Mouse (Mus musculus) left cerebral cortex, postnatal 4 days (tissue): ENCODE measurements around the gene Krt33b. TPM values are rescaled to one million over a fixed set of nuclear protein-coding genes. Genes with fewer than 3 reads are reported as not detected.

Experiments used
- DNase-seq: peaks from one replicate; pipeline ENCODE4 v3.0.0-alpha.2; 2022
- intact Hi-C: fragments of 180-260 bp; cut with DNase I; formaldehyde crosslinking; loops from one replicate; pipeline ENCODE4 v1.15.1; 2025
- total RNA-seq, 2 experiments: library from RNA; stranded (reverse); gene quantifications; 2 replicates each; pipeline ENCODE4 v1.2.3; 2021

The Krt33b gene
- total RNA-seq, 2 experiments from 2014 or later, result not detected

- no peak for DNase-seq
These were observed 35.9 kb downstream of the Krt33b start, which contains the start of gene Krtap17-1 for GRCm38 (mm10) chr11:99993620-99994383. Krtap17-1 (minus strand) TSS chr11:99993994.

DNA sequence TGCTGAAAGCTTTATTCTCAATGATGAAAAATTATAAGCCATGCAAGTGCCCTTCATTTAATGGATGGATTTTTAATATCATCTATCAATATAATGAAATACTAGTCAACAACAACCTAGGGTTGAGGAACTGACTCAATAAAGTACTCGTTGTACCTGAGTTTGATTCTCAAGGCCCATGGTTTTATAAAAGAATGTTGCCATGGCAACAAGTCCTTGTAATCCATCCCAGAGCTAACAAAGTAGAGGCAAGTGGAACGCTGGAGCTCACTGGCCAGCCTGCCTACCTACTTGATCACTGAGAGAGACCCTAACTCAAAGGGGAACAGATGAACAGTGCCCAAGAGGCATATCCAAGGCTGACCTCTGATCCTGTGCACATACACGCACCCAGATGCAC, 39.1 kb downstream of the Krt33b start:
- no peak for DNase-seq
- intact Hi-C loops, result no loop called here

More at GRCm38 (mm10) chr11:99993620-99994383, 35.9 kb downstream of the Krt33b start, which contains the start of gene Krtap17-1:
- intact Hi-C loops, result no loop called here

- DNase-seq, result no peak
- intact Hi-C loops, result no loop called here
These were observed 39.7 kb downstream of the Krt33b start for GRCm38 (mm10) chr11:99989881-99990405.

- intact Hi-C loops, result no loop called here
- no peak for DNase-seq
These were observed 41.1 kb downstream of the Krt33b start for GRCm38 (mm10) chr11:99988530-99988929.

DNA sequence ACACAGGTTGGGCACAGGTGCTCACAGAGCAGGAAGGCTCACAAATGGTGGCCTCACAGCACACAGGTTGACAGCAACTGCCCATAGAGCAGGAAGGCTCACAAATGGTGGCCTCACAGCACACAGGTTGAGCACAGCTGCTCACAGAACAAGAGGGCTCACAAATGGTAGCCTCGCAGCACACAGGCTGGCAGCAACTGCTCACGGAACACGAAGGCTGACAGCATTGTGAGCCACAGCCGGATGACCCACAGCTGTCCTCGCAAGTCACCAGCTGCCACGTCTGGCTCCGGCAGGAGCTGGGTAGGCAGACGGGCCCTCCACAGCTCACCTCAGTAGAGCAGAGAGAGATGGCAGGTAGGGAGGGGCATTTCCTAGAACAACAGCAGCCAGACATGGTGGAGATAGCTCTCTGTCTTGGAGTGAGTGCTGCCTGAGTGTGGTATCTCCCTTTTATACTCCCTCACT, 43.5 kb downstream of the Krt33b start, which contains the start of gene Krtap16-1:
Gene Krtap16-1, minus strand, starts transcription at position 418 of the 468 bp plus-strand sequence.
- no peak for DNase-seq
- intact Hi-C loops, result no loop called here

GRCm38 (mm10) chr11:99985291-99986092, 44.2 kb downstream of the Krt33b start:
- peak; percentile 67 for DNase-seq
- intact Hi-C loops, result no loop called here

DNA sequence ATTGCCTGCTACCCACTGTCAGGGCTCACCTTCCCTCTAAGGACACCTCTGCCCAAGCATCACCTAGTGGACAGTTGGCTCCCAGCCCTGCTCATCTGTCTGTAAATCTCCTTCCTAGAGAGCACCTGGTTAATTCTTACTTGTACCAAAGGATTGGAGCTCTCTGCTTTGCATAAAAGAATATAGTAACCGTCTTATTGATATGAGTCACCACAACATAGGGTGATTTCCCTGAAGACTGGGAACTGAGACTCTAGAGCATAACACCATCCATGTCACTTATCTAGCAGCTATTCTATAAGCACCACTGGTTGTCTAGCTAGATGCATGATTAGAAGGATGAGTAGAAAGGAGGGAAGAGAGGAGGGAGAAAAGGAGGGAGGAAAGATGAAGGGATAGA, 46.2 kb downstream of the Krt33b start:
- DNase-seq, result no peak
- intact Hi-C loops, result no loop called here

GRCm38 (mm10) chr11:99982731-99983130, 46.9 kb downstream of the Krt33b start:
- no peak for DNase-seq
- intact Hi-C loops, result no loop called here

DNA sequence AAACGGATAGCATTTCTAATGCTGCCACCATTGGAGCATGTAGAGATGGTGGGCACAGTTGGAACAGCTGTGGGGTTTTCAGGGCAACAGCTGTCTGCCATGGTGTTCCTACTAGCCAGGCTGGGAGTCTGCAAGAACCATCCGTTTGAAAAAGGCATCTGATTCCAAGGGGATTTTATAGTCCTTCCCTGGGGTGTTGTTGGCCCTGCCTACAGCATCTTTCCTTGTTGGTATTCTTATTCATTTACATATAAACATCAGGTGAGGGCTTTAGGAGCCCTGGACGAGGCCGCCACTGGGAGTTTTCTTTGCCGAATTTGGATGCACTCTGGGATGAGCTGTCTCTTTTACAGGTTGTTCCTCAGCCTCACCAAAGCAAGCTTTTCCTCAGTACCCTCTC, 50.7 kb downstream of the Krt33b start, which contains the start of gene Krtap29-1:
Gene Krtap29-1, minus strand, starts transcription at position 101 of the 400 bp plus-strand sequence.
- DNase-seq, result no peak
- intact Hi-C loops, result no loop called here

Other genes starting within 250 kb of the Krt33b start
- not detected for gene Krtap4-8, start 249.2 kb downstream of the Krt33b start, total RNA-seq
- not detected for gene Krtap4-9, start 244.7 kb downstream of the Krt33b start, total RNA-seq
- not detected for gene Gm11596, start 236.4 kb downstream of the Krt33b start, total RNA-seq
- not detected for gene Gm11569, start 230.9 kb downstream of the Krt33b start, total RNA-seq
- gene Gm11554, start 225.4 kb downstream of the Krt33b start, total RNA-seq, result not detected
- not detected for gene Krtap4-13, start 220.0 kb downstream of the Krt33b start, total RNA-seq
- not detected for gene Gm11564, start 214.2 kb downstream of the Krt33b start, total RNA-seq
- not detected for gene 2300003K06Rik, start 191.8 kb downstream of the Krt33b start, total RNA-seq
- gene Krtap4-16, start 178.3 kb downstream of the Krt33b start, total RNA-seq, result not detected
- not detected for gene Gm11568, start 172.0 kb downstream of the Krt33b start, total RNA-seq
- gene Gm11559, start 165.4 kb downstream of the Krt33b start, total RNA-seq, result not detected
- gene Krtap9-1, start 156.5 kb downstream of the Krt33b start, total RNA-seq, result not detected
- not detected for gene Gm11567, start 150.7 kb downstream of the Krt33b start, total RNA-seq
- not detected for gene Krtap31-1, start 121.9 kb downstream of the Krt33b start, total RNA-seq
- not detected for gene Gm11565, start 115.1 kb downstream of the Krt33b start, total RNA-seq
- gene Krtap31-2, start 93.6 kb downstream of the Krt33b start, total RNA-seq, result not detected
- gene Krtap9-5, start 81.4 kb downstream of the Krt33b start, total RNA-seq, result not detected
- not detected for gene Krtap29-1, start 50.8 kb downstream of the Krt33b start, total RNA-seq
- gene Krtap16-1, start 43.3 kb downstream of the Krt33b start, total RNA-seq, result not detected
- gene Krtap17-1, start 35.9 kb downstream of the Krt33b start, total RNA-seq, result not detected
- under 1 TPM in 1 of 2 experiments, not detected in 1; 0.30 TPM for gene Krt33a, start 13.7 kb downstream of the Krt33b start, total RNA-seq
- not detected for gene Krt34, start 11.7 kb upstream of the Krt33b start, total RNA-seq
- gene Krt31, start 20.7 kb upstream of the Krt33b start, total RNA-seq, result not detected
- gene Krt32, start 58.4 kb upstream of the Krt33b start, total RNA-seq, result not detected
- not detected for gene Krt35, start 66.4 kb upstream of the Krt33b start, total RNA-seq
- not detected for gene Krt36, start 75.8 kb upstream of the Krt33b start, total RNA-seq
- gene Krt13, start 91.7 kb upstream of the Krt33b start, total RNA-seq, result not detected
- gene Krt15, start 106.1 kb upstream of the Krt33b start, total RNA-seq, result not detected
- gene Krt19, start 118.8 kb upstream of the Krt33b start, total RNA-seq, result 1 to 10 TPM; 1.2 to 1.5 TPM
- under 1 TPM; 0.52 to 0.56 TPM for gene Krt9, start 163.4 kb upstream of the Krt33b start, total RNA-seq
- gene Krt14, start 177.7 kb upstream of the Krt33b start, total RNA-seq, result under 1 TPM in 1 of 2 experiments, not detected in 1; 0.32 TPM
- not detected for gene Krt16, start 219.0 kb upstream of the Krt33b start, total RNA-seq
- gene Krt17, start 231.2 kb upstream of the Krt33b start, total RNA-seq, result not detected
- not detected for gene Krt42, start 240.0 kb upstream of the Krt33b start, total RNA-seq